Mouse (Mus musculus): ENCODE data around the gene Cpt1a. TPM values are rescaled to one million over a fixed set of nuclear protein-coding genes. Genes with fewer than 3 reads are reported as not detected.
A peak's percentile ranks its signal among the peaks of the same experiment; 100 is the strongest.

Cpt1a gene
- polyA plus RNA-seq, 1 experiment from 2014 or later: 9.5 TPM

DNA sequence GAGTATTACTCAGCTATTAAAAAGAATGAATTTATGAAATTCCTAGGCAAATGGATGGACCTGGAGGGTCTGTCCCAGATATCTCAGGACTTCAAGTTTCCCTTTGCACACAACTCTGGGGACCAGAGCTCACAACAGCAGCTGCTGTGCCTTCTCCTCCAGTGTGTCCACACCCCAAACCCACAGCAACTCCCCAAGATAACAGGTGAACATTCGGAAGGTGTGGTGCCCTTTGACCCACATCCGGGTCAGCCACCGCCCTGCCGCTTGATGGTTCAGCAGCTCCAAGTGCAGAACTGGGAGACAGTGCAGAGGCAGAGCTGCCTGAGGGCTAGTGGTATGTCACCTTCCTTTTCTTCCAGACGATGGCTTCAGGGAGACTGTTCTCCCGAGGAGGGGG, 26.9 kb upstream of the Cpt1a start:
- H3K4me2 ChIP-seq (ENCODE audit: low read depth, low read length): no peak overlapping the region
- ATAC-seq (ENCODE audit: low read depth): no peak
- H3K4me3 ChIP-seq (ENCODE audit: low read depth, low read length): no peak overlapping the region
- H3K9ac ChIP-seq (ENCODE audit: low read depth, low read length): no peak overlapping the region
- H3K27me3 ChIP-seq (ENCODE audit: control insufficient read depth, insufficient read depth, low read depth, low read length): no peaks in the 10 kb centered on the region
- 68% methylated on average over 6 of the region's 6 CpGs for WGBS (ENCODE audit: insufficient replicate concordance)
- H3K36me3 ChIP-seq (ENCODE audit: control insufficient read depth, insufficient read depth): no peaks in the 10 kb centered on the region
- H3K9me3 ChIP-seq (replicated peaks; ENCODE audit: control insufficient read depth, low read length): no peaks in the 10 kb centered on the region
- no peaks in the 10 kb centered on the region for H3K4me1 ChIP-seq (ENCODE audit: control insufficient read depth, low read depth, low read length)
- no peak overlapping the region for H3K27ac ChIP-seq (ENCODE audit: low read length)

- no peaks in the 10 kb centered on the region for H3K4me1 ChIP-seq (ENCODE audit: control insufficient read depth, low read depth, low read length)
- H3K36me3 ChIP-seq (ENCODE audit: control insufficient read depth, insufficient read depth): no peaks in the 10 kb centered on the region
- no peak overlapping the region for H3K4me2 ChIP-seq (ENCODE audit: low read depth, low read length)
- ATAC-seq (ENCODE audit: low read depth): no peak
- H3K27ac ChIP-seq (ENCODE audit: low read length): no peak overlapping the region
- H3K9ac ChIP-seq (ENCODE audit: low read depth, low read length): no peak overlapping the region
- H3K4me3 ChIP-seq (ENCODE audit: low read depth, low read length): no peak overlapping the region
- H3K9me3 ChIP-seq (replicated peaks; ENCODE audit: control insufficient read depth, low read length): no peaks in the 10 kb centered on the region
- no peaks in the 10 kb centered on the region for H3K27me3 ChIP-seq (ENCODE audit: control insufficient read depth, insufficient read depth, low read depth, low read length)
Measured at GRCm38 (mm10) chr19:3297034-3297433, 25.1 kb upstream of the Cpt1a start.

GRCm38 (mm10) chr19:3297775-3298174, 24.4 kb upstream of the Cpt1a start:
- 77% methylated on average over 7 of the region's 7 CpGs for WGBS (ENCODE audit: insufficient replicate concordance)
- Histone ChIP-seq H3K36me3 (ENCODE audit: control insufficient read depth, insufficient read depth) (no peaks in the 10 kb centered on the region), H3K27ac (ENCODE audit: low read length) (no peak overlapping the region), H3K9ac (ENCODE audit: low read depth, low read length) (no peak overlapping the region), H3K4me3 (ENCODE audit: low read depth, low read length) (no peak overlapping the region), H3K4me1 (ENCODE audit: control insufficient read depth, low read depth, low read length) (no peaks in the 10 kb centered on the region), H3K9me3 (replicated peaks; ENCODE audit: control insufficient read depth, low read length) (no peaks in the 10 kb centered on the region), H3K4me2 (ENCODE audit: low read depth, low read length) (no peak overlapping the region), H3K27me3 (ENCODE audit: control insufficient read depth, insufficient read depth, low read depth, low read length) (no peaks in the 10 kb centered on the region)
- no peak for ATAC-seq (ENCODE audit: low read depth)

- 29% methylated on average over 4 of the region's 4 CpGs for WGBS (ENCODE audit: insufficient replicate concordance)
- no peak for ATAC-seq (ENCODE audit: low read depth)
- H3K36me3 ChIP-seq (ENCODE audit: control insufficient read depth, insufficient read depth): no peaks in the 10 kb centered on the region
Measured at GRCm38 (mm10) chr19:3304017-3304416, 18.1 kb upstream of the Cpt1a start.

DNA sequence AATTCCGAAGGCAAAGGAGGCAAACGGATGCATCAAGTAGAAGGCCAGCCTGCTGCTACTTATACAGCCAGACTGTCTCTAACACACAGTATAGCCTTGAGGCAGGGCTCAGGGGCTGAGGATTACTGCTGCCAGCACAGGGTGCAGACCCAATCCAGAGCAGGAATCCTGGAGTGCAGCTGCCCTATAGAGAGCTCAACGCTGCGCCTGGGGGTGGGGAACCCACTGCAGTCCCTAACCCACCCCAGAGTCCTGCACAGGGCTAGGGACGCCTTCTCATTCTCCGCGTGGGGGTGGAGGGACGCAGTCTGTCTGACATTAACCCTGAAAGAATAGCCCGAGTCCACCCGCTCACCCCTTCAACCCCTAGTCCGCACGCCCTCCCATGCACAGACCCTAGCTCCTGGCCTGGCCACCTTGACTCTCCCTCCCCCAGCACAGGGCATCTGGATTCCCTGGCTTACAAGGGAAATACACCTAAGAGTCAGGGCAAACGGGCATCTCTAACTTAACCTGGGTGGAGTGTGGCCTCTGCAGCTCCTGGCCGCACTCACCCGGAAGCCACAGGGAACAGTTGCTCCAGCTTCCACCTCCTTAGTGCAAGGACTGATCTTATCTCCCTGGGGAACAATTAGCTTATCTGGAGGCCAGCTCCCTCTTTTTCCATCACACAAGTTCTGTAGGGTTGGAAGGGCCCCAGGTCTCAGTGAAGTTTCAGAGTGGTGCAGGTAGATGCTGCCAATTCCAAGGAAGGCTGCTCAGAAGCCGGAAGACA, 14.8 kb upstream of the Cpt1a start:
- no peak overlapping the region for H3K27ac ChIP-seq (ENCODE audit: low read length)
- H3K4me1 ChIP-seq (ENCODE audit: control insufficient read depth, low read depth, low read length): no peaks in the 10 kb centered on the region
- no peaks in the 10 kb centered on the region for H3K36me3 ChIP-seq (ENCODE audit: control insufficient read depth, insufficient read depth)
- no peak overlapping the region for H3K4me2 ChIP-seq (ENCODE audit: low read depth, low read length)
- H3K9ac ChIP-seq (ENCODE audit: low read depth, low read length): no peak overlapping the region
- H3K27me3 ChIP-seq (ENCODE audit: control insufficient read depth, insufficient read depth, low read depth, low read length): no peaks in the 10 kb centered on the region
- no peaks in the 10 kb centered on the region for H3K9me3 ChIP-seq (replicated peaks; ENCODE audit: control insufficient read depth, low read length)
- ATAC-seq (ENCODE audit: low read depth): no peak
- WGBS (ENCODE audit: insufficient replicate concordance): 60% methylated on average over 16 of the region's 16 CpGs
- H3K4me3 ChIP-seq (ENCODE audit: low read depth, low read length): no peak overlapping the region

More at GRCm38 (mm10) chr19:3304017-3304416, 18.1 kb upstream of the Cpt1a start:
- Histone ChIP-seq H3K4me1 (ENCODE audit: control insufficient read depth, low read depth, low read length) (no peaks in the 10 kb centered on the region), H3K27me3 (ENCODE audit: control insufficient read depth, insufficient read depth, low read depth, low read length) (no peaks in the 10 kb centered on the region), H3K4me3 (ENCODE audit: low read depth, low read length) (no peak overlapping the region), H3K4me2 (ENCODE audit: low read depth, low read length) (no peak overlapping the region), H3K9me3 (replicated peaks; ENCODE audit: control insufficient read depth, low read length) (no peaks in the 10 kb centered on the region), H3K9ac (ENCODE audit: low read depth, low read length) (no peak overlapping the region), H3K27ac (ENCODE audit: low read length) (no peak overlapping the region)

GRCm38 (mm10) chr19:3319341-3319740, 2.8 kb upstream of the Cpt1a start:
- Histone ChIP-seq H3K36me3 (ENCODE audit: control insufficient read depth, insufficient read depth) (no peaks in the 10 kb centered on the region), H3K9me3 (replicated peaks; ENCODE audit: control insufficient read depth, low read length) (no peaks in the 10 kb centered on the region), H3K4me2 (ENCODE audit: low read depth, low read length) (no peak overlapping the region), H3K9ac (ENCODE audit: low read depth, low read length) (no peak overlapping the region), H3K4me1 (ENCODE audit: control insufficient read depth, low read depth, low read length) (peaks cover 30% of the 10 kb centered on the region), H3K4me3 (ENCODE audit: low read depth, low read length) (no peak overlapping the region), H3K27ac (ENCODE audit: low read length) (no peak overlapping the region), H3K27me3 (ENCODE audit: control insufficient read depth, insufficient read depth, low read depth, low read length) (no peaks in the 10 kb centered on the region)
- ATAC-seq (ENCODE audit: low read depth): no peak
- WGBS (ENCODE audit: insufficient replicate concordance): 52% methylated on average over 2 of the region's 2 CpGs

GRCm38 (mm10) chr19:3320086-3320485, 2.0 kb upstream of the Cpt1a start:
- Histone ChIP-seq H3K4me3 (ENCODE audit: low read depth, low read length) (no peak overlapping the region), H3K9me3 (replicated peaks; ENCODE audit: control insufficient read depth, low read length) (no peaks in the 10 kb centered on the region), H3K27me3 (ENCODE audit: control insufficient read depth, insufficient read depth, low read depth, low read length) (no peaks in the 10 kb centered on the region), H3K4me1 (ENCODE audit: control insufficient read depth, low read depth, low read length) (peaks cover 37% of the 10 kb centered on the region), H3K4me2 (ENCODE audit: low read depth, low read length) (0 out of 2 replicates have a peak overlapping the region, but pooled peaks have one; percentile 18), H3K36me3 (ENCODE audit: control insufficient read depth, insufficient read depth) (no peaks in the 10 kb centered on the region), H3K9ac (ENCODE audit: low read depth, low read length) (no peak overlapping the region), H3K27ac (ENCODE audit: low read length) (no peak overlapping the region)
- no peak for ATAC-seq (ENCODE audit: low read depth)
- 51% methylated on average over 7 of the region's 7 CpGs for WGBS (ENCODE audit: insufficient replicate concordance)

DNA sequence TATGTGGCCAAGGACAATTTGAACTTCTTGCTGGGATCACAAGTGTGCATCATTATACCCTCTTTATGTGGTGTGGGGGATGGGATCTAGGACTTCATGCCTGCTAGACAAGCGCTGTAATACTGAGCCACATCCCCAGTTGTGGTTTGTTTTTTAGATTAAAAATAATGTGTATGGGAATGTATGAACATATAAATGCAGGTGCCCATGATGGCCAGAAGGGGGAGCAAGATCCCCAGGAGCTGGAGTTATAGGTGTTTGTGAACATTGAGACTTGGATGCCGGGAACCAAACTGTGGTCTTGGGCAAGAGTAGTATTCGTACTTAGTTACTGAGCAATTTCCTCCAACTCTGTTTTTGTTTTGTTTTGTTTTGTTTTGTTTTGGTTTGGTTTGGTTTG, 1.3 kb upstream of the Cpt1a start:
- no peak overlapping the region for H3K4me3 ChIP-seq (ENCODE audit: low read depth, low read length)
- 59% methylated on average over 3 of the region's 3 CpGs for WGBS (ENCODE audit: insufficient replicate concordance)
- no peaks in the 10 kb centered on the region for H3K36me3 ChIP-seq (ENCODE audit: control insufficient read depth, insufficient read depth)
- no peak overlapping the region for H3K27ac ChIP-seq (ENCODE audit: low read length)
- no peak overlapping the region for H3K9ac ChIP-seq (ENCODE audit: low read depth, low read length)
- no peaks in the 10 kb centered on the region for H3K9me3 ChIP-seq (replicated peaks; ENCODE audit: control insufficient read depth, low read length)
- H3K4me1 ChIP-seq (ENCODE audit: control insufficient read depth, low read depth, low read length): peaks cover 44% of the 10 kb centered on the region
- H3K4me2 ChIP-seq (ENCODE audit: low read depth, low read length): no peak overlapping the region
- H3K27me3 ChIP-seq (ENCODE audit: control insufficient read depth, insufficient read depth, low read depth, low read length): no peaks in the 10 kb centered on the region
- ATAC-seq (ENCODE audit: low read depth): no peak

DNA sequence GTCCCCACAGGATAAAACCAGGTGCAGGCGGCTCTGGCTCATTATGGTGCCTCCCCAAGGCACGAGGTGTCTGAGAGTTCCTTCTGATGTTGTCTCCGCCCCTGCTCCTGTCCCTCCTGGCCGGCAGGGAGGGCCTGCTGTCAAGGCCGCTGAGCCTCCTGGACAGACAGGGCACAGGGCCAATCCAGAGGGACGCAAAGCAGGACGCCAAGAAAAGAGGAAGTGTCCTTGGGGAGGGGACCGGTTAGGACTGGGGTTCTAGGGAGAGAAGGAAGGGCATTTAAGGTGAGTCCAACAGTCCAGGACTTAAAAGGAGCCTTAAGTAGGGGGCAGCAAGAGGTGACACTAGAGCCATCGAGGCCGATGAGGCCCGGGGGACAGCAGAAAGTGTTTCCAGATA, 517 bp upstream of the Cpt1a start:
- peaks cover 52% of the 10 kb centered on the region for H3K4me1 ChIP-seq (ENCODE audit: control insufficient read depth, low read depth, low read length)
- H3K4me2 ChIP-seq (ENCODE audit: low read depth, low read length): peak overlapping the region; percentile 99
- ATAC-seq (ENCODE audit: low read depth): no peak
- no peaks in the 10 kb centered on the region for H3K9me3 ChIP-seq (replicated peaks; ENCODE audit: control insufficient read depth, low read length)
- no peaks in the 10 kb centered on the region for H3K36me3 ChIP-seq (ENCODE audit: control insufficient read depth, insufficient read depth)
- H3K4me3 ChIP-seq (ENCODE audit: low read depth, low read length): peak overlapping the region; percentile 61
- no peak overlapping the region for H3K27ac ChIP-seq (ENCODE audit: low read length)
- H3K27me3 ChIP-seq (ENCODE audit: control insufficient read depth, insufficient read depth, low read depth, low read length): no peaks in the 10 kb centered on the region
- H3K9ac ChIP-seq (ENCODE audit: low read depth, low read length): peak overlapping the region; percentile 53; the same call in 1 of the 2 replicates
- 9% methylated on average over 11 of the region's 11 CpGs for WGBS (ENCODE audit: insufficient replicate concordance)

Measured in liver, embryonic 16.5 days (tissue).